Mouse (Mus musculus): ENCODE data around the gene Mrps7. TPM values are rescaled to one million over a fixed set of nuclear protein-coding genes. Genes with fewer than 3 reads are reported as not detected.

Mrps7 gene
- total and polyA plus RNA-seq, 2 experiments from 2014 or later, result 45.9 to 78.8 TPM

DNA sequence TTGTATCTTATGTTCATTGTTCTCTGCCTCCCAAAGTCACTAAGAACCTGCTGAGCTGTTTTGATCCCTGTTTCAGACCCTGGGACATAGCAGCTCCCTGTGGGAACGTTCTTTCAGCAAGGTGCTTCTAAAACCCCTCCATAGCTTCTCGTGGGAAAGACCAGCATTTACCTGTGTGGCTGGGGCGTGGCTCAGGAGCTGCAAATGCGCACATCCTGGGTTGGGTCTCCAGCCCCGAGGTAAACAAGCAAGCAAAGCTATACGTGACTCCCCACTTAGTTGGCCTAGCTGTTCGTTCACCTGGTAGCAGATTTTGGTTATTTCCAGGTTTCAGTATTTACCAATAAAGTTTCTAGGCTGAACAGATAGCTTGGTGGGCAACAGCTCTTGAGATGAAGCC is 28.5 kb downstream of the Mrps7 start:
- DNase-seq (ENCODE audit: low spot score) (no peak), ATAC-seq (no peak)
- Histone ChIP-seq H3K4me2 (ENCODE audit: low read depth, low read length) (no peak overlapping the region), H3K4me1 (ENCODE audit: insufficient read depth, low read length) (no peaks in the 10 kb centered on the region), H3K36me3 (ENCODE audit: insufficient read depth, low read length) (no peaks in the 10 kb centered on the region), H3K27ac (no peak overlapping the region), H3K4me3 (ENCODE audit: low read length) (no peak overlapping the region), H3K9me3 (ENCODE audit: low read length) (no peaks in the 10 kb centered on the region), H3K9ac (replicated peaks; ENCODE audit: low read length) (no peak overlapping the region), H3K27me3 (ENCODE audit: insufficient read depth, low read length) (no peaks in the 10 kb centered on the region)
- no peak for TF ChIP-seq CTCF (IDR thresholded peaks at IDR 0.05; ENCODE audit: low read depth)
- WGBS, result 71% methylated on average over 7 of the region's 7 CpGs

DNA sequence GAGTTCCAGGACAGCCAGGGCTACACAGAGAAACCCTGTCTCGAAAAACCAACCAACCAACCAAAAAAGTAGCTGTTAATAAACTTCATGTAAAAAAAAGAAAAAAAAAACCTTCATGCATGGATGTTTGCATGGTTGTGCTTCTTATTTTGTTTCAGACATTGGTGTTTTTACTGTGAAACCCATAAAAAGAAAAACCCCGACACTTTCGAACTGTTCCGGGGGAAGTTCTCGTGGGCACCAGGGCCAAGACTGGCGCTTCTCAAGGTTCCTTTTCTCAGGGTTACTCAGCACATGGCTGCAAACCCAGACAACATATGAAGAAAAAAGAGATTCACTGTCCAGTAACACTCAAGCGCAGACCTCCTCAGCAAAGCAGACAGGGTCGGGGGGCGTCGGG is 29.1 kb downstream of the Mrps7 start:
- Histone ChIP-seq H3K4me1 (ENCODE audit: insufficient read depth, low read length) (no peaks in the 10 kb centered on the region), H3K4me3 (ENCODE audit: low read length) (no peak overlapping the region), H3K9me3 (ENCODE audit: low read length) (no peaks in the 10 kb centered on the region), H3K36me3 (ENCODE audit: insufficient read depth, low read length) (no peaks in the 10 kb centered on the region), H3K27ac (no peak overlapping the region), H3K4me2 (ENCODE audit: low read depth, low read length) (no peak overlapping the region), H3K27me3 (ENCODE audit: insufficient read depth, low read length) (no peaks in the 10 kb centered on the region), H3K9ac (replicated peaks; ENCODE audit: low read length) (no peak overlapping the region)
- no peak for DNase-seq (ENCODE audit: low spot score)
- 85% methylated on average over 10 of the region's 10 CpGs for WGBS
- TF ChIP-seq CTCF (IDR thresholded peaks at IDR 0.05; ENCODE audit: low read depth), result no peak
- no peak for ATAC-seq

DNA sequence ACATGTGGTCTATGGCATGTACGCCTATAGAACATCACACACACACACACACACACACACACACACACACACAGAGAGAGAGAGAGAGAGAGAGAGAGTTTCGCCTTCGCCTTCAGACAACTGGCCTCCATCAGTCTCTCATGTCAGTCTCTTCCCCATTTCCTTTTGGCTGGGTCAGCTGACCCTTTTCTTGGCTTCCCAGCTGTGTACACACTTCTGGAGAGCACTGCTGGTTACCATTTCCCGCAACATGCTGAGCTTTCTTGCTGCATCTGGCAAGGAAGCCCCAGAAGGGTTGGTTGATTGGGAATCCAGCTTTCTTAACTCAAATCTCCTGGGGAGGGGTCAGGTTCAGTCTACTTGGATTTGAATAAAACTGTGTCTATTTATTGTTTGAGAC is 30.4 kb downstream of the Mrps7 start:
- H3K27me3 ChIP-seq (ENCODE audit: insufficient read depth, low read length), result no peaks in the 10 kb centered on the region
- TF ChIP-seq CTCF (IDR thresholded peaks at IDR 0.05; ENCODE audit: low read depth), result no peak
- WGBS, result 56% methylated on average over 4 of the region's 4 CpGs
- H3K4me1 ChIP-seq (ENCODE audit: insufficient read depth, low read length), result no peaks in the 10 kb centered on the region
- no peak overlapping the region for H3K4me2 ChIP-seq (ENCODE audit: low read depth, low read length)
- no peaks in the 10 kb centered on the region for H3K36me3 ChIP-seq (ENCODE audit: insufficient read depth, low read length)
- DNase-seq (ENCODE audit: low spot score) (no peak), ATAC-seq (no peak)
- H3K9me3 ChIP-seq (ENCODE audit: low read length), result no peaks in the 10 kb centered on the region
- no peak overlapping the region for H3K4me3 ChIP-seq (ENCODE audit: low read length)
- H3K27ac ChIP-seq, result no peak overlapping the region
- H3K9ac ChIP-seq (replicated peaks; ENCODE audit: low read length), result no peak overlapping the region

DNA sequence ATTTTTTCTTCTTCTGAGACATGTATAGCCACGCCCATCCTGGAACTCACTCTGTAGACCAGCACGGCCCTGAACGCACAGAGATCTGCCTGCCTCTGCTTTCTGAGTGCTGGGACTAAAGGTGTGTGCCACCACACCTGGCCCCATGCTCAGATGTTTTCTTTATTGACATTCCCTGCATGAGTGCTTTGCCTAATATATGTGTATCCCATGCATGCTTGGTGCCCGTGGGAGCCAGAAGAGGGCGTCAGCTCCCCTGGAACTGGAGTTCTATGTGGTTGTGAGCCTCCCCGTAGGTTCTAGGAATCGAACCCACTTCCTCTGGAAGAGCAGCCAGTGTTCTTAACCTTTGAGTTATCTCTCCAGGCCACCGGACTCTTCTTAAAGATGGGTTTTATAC is 31.3 kb downstream of the Mrps7 start:
- DNase-seq (ENCODE audit: low spot score) (no peak), ATAC-seq (no peak)
- H3K4me3 ChIP-seq (ENCODE audit: low read length), result no peak overlapping the region
- no peak overlapping the region for H3K9ac ChIP-seq (replicated peaks; ENCODE audit: low read length)
- no peaks in the 10 kb centered on the region for H3K9me3 ChIP-seq (ENCODE audit: low read length)
- no peak for TF ChIP-seq CTCF (IDR thresholded peaks at IDR 0.05; ENCODE audit: low read depth)
- no peak overlapping the region for H3K4me2 ChIP-seq (ENCODE audit: low read depth, low read length)
- no peaks in the 10 kb centered on the region for H3K4me1 ChIP-seq (ENCODE audit: insufficient read depth, low read length)
- H3K36me3 ChIP-seq (ENCODE audit: insufficient read depth, low read length), result no peaks in the 10 kb centered on the region
- H3K27ac ChIP-seq, result no peak overlapping the region
- 85% methylated on average over 8 of the region's 8 CpGs for WGBS
- H3K27me3 ChIP-seq (ENCODE audit: insufficient read depth, low read length), result no peaks in the 10 kb centered on the region

DNA sequence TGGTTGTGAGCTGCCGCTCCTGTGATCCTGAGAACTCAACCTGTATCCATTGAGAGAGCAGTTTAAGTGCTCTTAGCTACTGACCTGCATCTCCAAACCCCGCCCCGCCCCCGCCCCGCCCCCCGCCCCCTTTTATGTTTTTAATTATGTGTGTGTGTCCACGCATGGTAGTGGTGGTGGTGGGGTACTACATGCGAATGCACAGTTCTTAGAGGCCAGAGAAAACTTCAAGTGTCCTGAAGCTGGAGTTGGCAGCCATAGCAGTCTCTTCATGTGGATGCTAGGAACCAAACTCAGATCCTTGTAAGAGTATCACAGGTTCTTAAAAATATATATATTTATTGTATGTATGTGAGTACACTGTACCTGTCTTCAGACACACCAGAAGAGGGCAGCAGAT is 31.8 kb downstream of the Mrps7 start:
- H3K27me3 ChIP-seq (ENCODE audit: insufficient read depth, low read length), result no peaks in the 10 kb centered on the region
- no peak for ATAC-seq
- H3K9me3 ChIP-seq (ENCODE audit: low read length), result no peaks in the 10 kb centered on the region
- no peak for DNase-seq (ENCODE audit: low spot score)
- WGBS, result 77% methylated on average over 8 of the region's 8 CpGs
- no peak overlapping the region for H3K4me2 ChIP-seq (ENCODE audit: low read depth, low read length)
- H3K36me3 ChIP-seq (ENCODE audit: insufficient read depth, low read length), result no peaks in the 10 kb centered on the region
- TF ChIP-seq CTCF (IDR thresholded peaks at IDR 0.05; ENCODE audit: low read depth), result no peak
- no peak overlapping the region for H3K4me3 ChIP-seq (ENCODE audit: low read length)
- no peak overlapping the region for H3K9ac ChIP-seq (replicated peaks; ENCODE audit: low read length)
- no peaks in the 10 kb centered on the region for H3K4me1 ChIP-seq (ENCODE audit: insufficient read depth, low read length)
- no peak overlapping the region for H3K27ac ChIP-seq

DNA sequence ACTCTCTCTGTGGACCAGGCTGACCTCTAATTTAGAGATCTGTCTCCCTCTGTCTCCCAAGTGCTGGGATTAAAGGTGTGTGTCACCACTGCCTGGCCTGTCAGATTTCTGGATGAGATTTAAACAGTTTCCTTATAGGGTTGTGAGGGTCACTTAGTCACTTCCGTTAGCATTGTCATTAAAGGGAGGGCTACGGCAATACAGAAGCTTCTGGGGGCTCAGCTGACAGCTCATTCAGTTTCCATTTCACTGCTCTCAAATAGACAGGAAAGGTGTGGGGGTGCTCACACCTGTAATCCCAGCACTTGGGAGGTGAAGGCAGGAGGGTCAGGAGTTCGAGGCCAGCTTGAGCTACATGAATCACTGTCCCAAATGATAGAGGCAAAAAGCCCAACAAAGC is 33.2 kb downstream of the Mrps7 start:
- TF ChIP-seq CTCF (IDR thresholded peaks at IDR 0.05; ENCODE audit: low read depth), result no peak
- Histone ChIP-seq H3K9me3 (ENCODE audit: low read length) (no peaks in the 10 kb centered on the region), H3K4me2 (ENCODE audit: low read depth, low read length) (no peak overlapping the region), H3K27me3 (ENCODE audit: insufficient read depth, low read length) (no peaks in the 10 kb centered on the region), H3K9ac (replicated peaks; ENCODE audit: low read length) (no peak overlapping the region), H3K4me3 (ENCODE audit: low read length) (no peak overlapping the region), H3K36me3 (ENCODE audit: insufficient read depth, low read length) (no peaks in the 10 kb centered on the region), H3K27ac (no peak overlapping the region), H3K4me1 (ENCODE audit: insufficient read depth, low read length) (no peaks in the 10 kb centered on the region)
- no peak for DNase-seq (ENCODE audit: low spot score)
- 81% methylated on average over 3 of the region's 3 CpGs for WGBS
- no peak for ATAC-seq

DNA sequence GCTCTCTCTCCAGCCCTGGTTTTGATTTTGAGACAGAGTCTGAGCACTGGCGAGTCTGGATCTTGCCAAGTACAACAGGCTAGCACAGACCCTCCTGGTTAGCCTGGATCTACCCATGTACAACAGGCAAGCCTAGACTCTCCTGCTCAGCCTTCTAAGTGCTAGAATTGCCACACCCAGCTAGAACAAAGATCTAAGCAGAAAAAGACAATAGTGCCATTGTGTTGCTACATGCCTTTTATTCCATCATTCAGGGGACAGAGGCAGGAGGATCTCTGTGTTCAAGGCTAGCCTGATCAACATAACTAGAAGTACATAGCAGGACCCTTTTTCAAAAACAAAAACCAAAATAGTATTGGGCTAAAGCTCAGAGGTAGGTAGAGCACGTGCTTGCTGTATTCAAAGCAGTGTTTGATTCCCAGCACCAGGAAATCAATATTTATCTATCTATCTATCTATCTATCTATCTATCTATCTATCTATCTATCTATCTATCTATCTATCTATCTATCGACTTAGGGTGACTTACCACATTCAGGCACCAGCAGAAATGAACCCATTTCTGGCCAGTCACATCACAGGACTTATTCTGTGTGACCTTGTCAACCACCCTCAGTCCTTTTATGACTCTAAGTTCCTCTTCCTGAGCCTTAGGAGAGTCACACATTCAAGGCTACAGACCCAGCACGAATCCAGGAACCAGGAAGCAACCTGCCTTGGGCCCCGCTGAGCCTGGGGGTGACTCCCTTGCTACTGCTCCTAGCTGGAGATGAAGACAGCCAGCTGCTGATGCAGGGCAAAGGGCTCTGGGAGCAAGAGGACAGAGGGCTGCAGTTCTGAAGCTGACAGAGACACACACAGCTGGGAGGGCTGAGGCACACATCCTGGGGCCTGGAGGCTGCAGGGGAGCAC is 35.0 kb downstream of the Mrps7 start:
- Histone ChIP-seq H3K9ac (replicated peaks; ENCODE audit: low read length) (no peak overlapping the region), H3K27me3 (ENCODE audit: insufficient read depth, low read length) (no peaks in the 10 kb centered on the region), H3K4me2 (ENCODE audit: low read depth, low read length) (no peak overlapping the region), H3K36me3 (ENCODE audit: insufficient read depth, low read length) (no peaks in the 10 kb centered on the region), H3K27ac (no peak overlapping the region), H3K4me1 (ENCODE audit: insufficient read depth, low read length) (no peaks in the 10 kb centered on the region), H3K4me3 (ENCODE audit: low read length) (no peak overlapping the region), H3K9me3 (ENCODE audit: low read length) (no peaks in the 10 kb centered on the region)
- no peak for ATAC-seq
- TF ChIP-seq CTCF (IDR thresholded peaks at IDR 0.05; ENCODE audit: low read depth), result no peak
- DNase-seq (ENCODE audit: low spot score), result no peak
- 86% methylated on average over 5 of the region's 5 CpGs for WGBS
